Mouse (Mus musculus) midbrain, embryonic 13.5 days (tissue): ENCODE measurements at regions not wholly inside any gene's neighbourhood (a gene's known extent, or its start where the extent isn't known, plus 50 kb on each side); places are given as distances from the start of the nearest gene placed in this dataset.

Experiments used
- ATAC-seq: fragments of 200-750 bp; cut with Nextera tagmentation; 2 replicates; pipeline ENCODE4 v1.8.0; 2017; ENCODE audit warnings: mild to moderate bottlenecking, moderate TSS enrichment, moderate library complexity
- H3K27ac ChIP-seq: fragments of 300-500 bp; sonication (generic); 2 replicates; pipeline ENCODE4 v1.5.1; 2015; ENCODE audit warnings: inconsistent platforms, mild to moderate bottlenecking, moderate library complexity
- H3K27me3 ChIP-seq: fragments of 300-500 bp; sonication (generic); 2 replicates; pipeline ENCODE4 v1.6.1; 2015; ENCODE audit warnings: mild to moderate bottlenecking, inconsistent platforms
- H3K36me3 ChIP-seq: fragments of 300-500 bp; sonication (generic); 2 replicates; pipeline ENCODE4 v1.6.1; 2015; ENCODE audit warnings: mild to moderate bottlenecking, inconsistent platforms
- H3K4me1 ChIP-seq: fragments of 300-500 bp; sonication (generic); replicated peaks from 2 replicates; pipeline ENCODE4 v1.6.1; 2015; ENCODE audit warnings: inconsistent platforms
- H3K4me2 ChIP-seq: fragments of 300-500 bp; sonication (generic); replicated peaks from 2 replicates; pipeline ENCODE4 v1.6.1; 2015; ENCODE audit warnings: moderate library complexity, mild to moderate bottlenecking, inconsistent platforms
- H3K4me3 ChIP-seq: fragments of 300-500 bp; sonication (generic); replicated peaks from 2 replicates; pipeline ENCODE4 v1.5.1; 2015; ENCODE audit warnings: mild to moderate bottlenecking, inconsistent platforms
- H3K9ac ChIP-seq: fragments of 300-500 bp; sonication (generic); replicated peaks from 2 replicates; pipeline ENCODE4 v1.6.1; 2015; ENCODE audit warnings: mild to moderate bottlenecking, inconsistent platforms
- H3K9me3 ChIP-seq: fragments of 300-500 bp; sonication (generic); 2 replicates; pipeline ENCODE4 v1.6.1; 2016; ENCODE audit warnings: mild to moderate bottlenecking, inconsistent platforms
- WGBS: fragments of 180-500 bp; shearing (Covaris S2); methylation state at CpG from one replicate; pipeline ENCODE4 v1.1.7; 2015; 5-methylcytosine and 5-hydroxymethylcytosine counted together

- Histone ChIP-seq H3K27me3 (no peaks in the 10 kb centered on the region), H3K9me3 (no peaks in the 10 kb centered on the region), H3K4me3 (no peak overlapping the region), H3K9ac (no peak overlapping the region), H3K4me2 (no peak overlapping the region), H3K27ac (no peak overlapping the region), H3K36me3 (no peaks in the 10 kb centered on the region), H3K4me1 (no peaks in the 10 kb centered on the region)
- no peak for ATAC-seq
- 95% methylated on average over 2 of the region's 2 CpGs for WGBS
Measured at GRCm38 (mm10) chr9:80961818-80962217, 496.5 kb upstream of the Impg1 start.

DNA sequence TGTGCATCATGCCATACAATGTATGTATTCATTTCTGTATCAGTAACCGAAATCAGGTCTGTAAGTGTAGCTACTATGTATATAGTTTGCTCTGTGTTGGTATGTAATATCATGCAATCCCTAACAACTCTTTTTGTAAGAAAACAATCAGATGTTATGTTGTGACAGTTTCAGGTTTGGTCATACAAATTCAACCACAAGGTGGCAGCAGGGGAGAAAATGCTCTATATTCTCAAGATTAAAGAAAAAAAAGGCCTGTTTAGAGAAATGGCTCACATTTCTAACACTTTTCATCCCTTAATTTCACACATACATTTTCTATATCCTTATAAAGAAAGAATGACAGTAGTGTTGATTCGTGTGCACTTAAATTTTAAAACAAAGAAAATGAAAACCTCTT lies 477.7 kb upstream of the Impg1 start:
- no peaks in the 10 kb centered on the region for H3K36me3 ChIP-seq
- 66% methylated on average over 2 of the region's 2 CpGs for WGBS
- H3K27me3 ChIP-seq: no peaks in the 10 kb centered on the region
- H3K27ac ChIP-seq: no peak overlapping the region
- no peak overlapping the region for H3K4me3 ChIP-seq
- H3K9ac ChIP-seq: no peak overlapping the region
- peaks cover 6% of the 10 kb centered on the region; the same call in 1 of the 2 replicates for H3K4me1 ChIP-seq
- no peaks in the 10 kb centered on the region for H3K9me3 ChIP-seq
- ATAC-seq: no peak
- no peak overlapping the region for H3K4me2 ChIP-seq

GRCm38 (mm10) chr9:80941424-80941823 lies 476.1 kb upstream of the Impg1 start:
- H3K27ac ChIP-seq: no peak overlapping the region
- 58% methylated on average over 2 of the region's 2 CpGs for WGBS
- no peaks in the 10 kb centered on the region for H3K9me3 ChIP-seq
- no peaks in the 10 kb centered on the region for H3K27me3 ChIP-seq
- H3K9ac ChIP-seq: no peak overlapping the region
- peaks cover 6% of the 10 kb centered on the region; the same call in 1 of the 2 replicates for H3K4me1 ChIP-seq
- H3K36me3 ChIP-seq: no peaks in the 10 kb centered on the region
- H3K4me3 ChIP-seq: no peak overlapping the region
- no peak overlapping the region for H3K4me2 ChIP-seq
- no peak for ATAC-seq

DNA sequence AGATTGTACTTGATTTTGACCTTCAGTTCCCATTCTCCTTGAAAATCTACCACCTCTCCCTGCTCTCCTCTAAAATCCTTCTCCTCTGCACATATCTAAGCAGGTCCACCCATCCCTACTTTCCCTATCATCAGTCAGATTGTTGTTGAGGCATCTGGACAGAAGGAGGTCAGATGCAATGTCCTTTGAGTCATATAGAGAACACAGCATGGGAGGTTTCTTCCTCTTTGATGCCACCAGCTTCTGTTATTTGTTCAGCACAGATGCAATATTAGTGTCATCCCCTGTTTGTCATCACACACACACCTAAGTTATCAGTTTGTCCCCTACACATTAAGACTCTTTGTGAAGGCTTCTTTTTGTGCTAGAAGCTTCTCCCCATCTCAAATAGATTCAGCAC lies 473.0 kb upstream of the Impg1 start:
- no peak overlapping the region for H3K4me2 ChIP-seq
- H3K27me3 ChIP-seq: no peaks in the 10 kb centered on the region
- no peak overlapping the region for H3K27ac ChIP-seq
- no peaks in the 10 kb centered on the region for H3K9me3 ChIP-seq
- no peak overlapping the region for H3K9ac ChIP-seq
- H3K4me3 ChIP-seq: no peak overlapping the region
- H3K36me3 ChIP-seq: no peaks in the 10 kb centered on the region
- H3K4me1 ChIP-seq: peaks cover 8% of the 10 kb centered on the region
- no peak for ATAC-seq

GRCm38 (mm10) chr9:80930628-80931027 lies 465.3 kb upstream of the Impg1 start:
- no peak for ATAC-seq
- H3K9me3 ChIP-seq: no peaks in the 10 kb centered on the region
- 70% methylated on average over 2 of the region's 2 CpGs for WGBS

DNA sequence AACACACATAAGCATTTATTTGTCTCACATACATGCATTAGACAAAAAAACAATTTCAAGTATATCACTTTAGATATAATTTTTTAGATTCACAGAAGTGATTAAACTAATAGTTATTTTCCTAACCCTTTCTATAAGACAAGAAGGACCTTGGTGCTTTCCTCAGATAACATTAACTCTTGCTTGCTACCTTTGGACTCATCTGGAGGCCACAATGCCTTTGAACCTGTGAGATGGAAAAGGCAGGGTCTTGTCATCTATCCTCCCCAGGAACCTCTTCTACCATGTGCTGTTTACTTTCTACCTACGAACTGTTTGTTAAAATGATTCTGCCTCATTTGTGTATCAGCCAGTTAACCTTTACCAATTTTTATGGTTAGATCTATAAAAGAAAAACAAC lies 455.0 kb upstream of the Impg1 start:
- H3K9me3 ChIP-seq: no peaks in the 10 kb centered on the region
- no peak for ATAC-seq
- no peak overlapping the region for H3K4me3 ChIP-seq
- no peaks in the 10 kb centered on the region for H3K27me3 ChIP-seq
- H3K27ac ChIP-seq: no peak overlapping the region
- H3K9ac ChIP-seq: no peak overlapping the region
- 87% methylated on average over 1 of the region's 1 CpGs for WGBS
- no peak overlapping the region for H3K4me2 ChIP-seq
- no peaks in the 10 kb centered on the region for H3K4me1 ChIP-seq
- no peaks in the 10 kb centered on the region for H3K36me3 ChIP-seq

More at GRCm38 (mm10) chr9:80930628-80931027, 465.3 kb upstream of the Impg1 start:
- Histone ChIP-seq H3K4me1 (peaks cover 6% of the 10 kb centered on the region; the same call in 1 of the 2 replicates), H3K9ac (no peak overlapping the region), H3K4me2 (no peak overlapping the region), H3K27me3 (no peaks in the 10 kb centered on the region), H3K36me3 (no peaks in the 10 kb centered on the region), H3K27ac (no peak overlapping the region), H3K4me3 (no peak overlapping the region)

GRCm38 (mm10) chr9:80913867-80914266 lies 448.6 kb upstream of the Impg1 start:
- H3K4me3 ChIP-seq: no peak overlapping the region
- H3K9me3 ChIP-seq: no peaks in the 10 kb centered on the region
- no peaks in the 10 kb centered on the region for H3K36me3 ChIP-seq
- WGBS: 49% methylated on average over 2 of the region's 2 CpGs
- H3K9ac ChIP-seq: no peak overlapping the region
- no peak overlapping the region for H3K27ac ChIP-seq
- H3K4me2 ChIP-seq: no peak overlapping the region
- ATAC-seq: peak; percentile 45; the same call in 1 of the 2 replicates
- H3K27me3 ChIP-seq: no peaks in the 10 kb centered on the region
- H3K4me1 ChIP-seq: no peaks in the 10 kb centered on the region

DNA sequence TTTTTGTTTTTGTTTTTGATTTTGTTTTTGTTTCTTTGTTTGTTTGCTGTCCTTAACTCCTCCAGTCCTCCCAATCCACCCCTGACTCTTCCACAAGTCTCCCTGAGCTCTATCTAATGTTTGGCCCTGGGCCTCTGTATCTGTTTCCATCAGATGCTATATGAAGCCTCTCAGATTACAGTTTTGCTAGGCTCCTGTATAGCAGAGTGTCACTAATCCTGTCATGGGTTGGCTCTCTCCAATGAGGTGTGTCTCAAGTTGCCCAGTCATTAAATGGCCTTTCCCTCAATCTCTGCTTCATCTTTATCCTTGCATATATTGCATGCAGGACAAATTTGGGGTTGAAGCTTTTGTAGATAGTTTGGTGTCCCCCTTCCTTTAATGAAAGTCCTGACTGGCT lies 446.9 kb upstream of the Impg1 start:
- Histone ChIP-seq H3K9ac (no peak overlapping the region), H3K27me3 (no peaks in the 10 kb centered on the region), H3K4me2 (no peak overlapping the region), H3K4me1 (no peaks in the 10 kb centered on the region), H3K27ac (no peak overlapping the region), H3K36me3 (no peaks in the 10 kb centered on the region), H3K4me3 (no peak overlapping the region), H3K9me3 (no peaks in the 10 kb centered on the region)
- no peak for ATAC-seq

- Histone ChIP-seq H3K27me3 (no peaks in the 10 kb centered on the region), H3K36me3 (no peaks in the 10 kb centered on the region), H3K4me3 (no peak overlapping the region), H3K27ac (no peak overlapping the region), H3K9ac (no peak overlapping the region), H3K4me2 (no peak overlapping the region), H3K4me1 (no peaks in the 10 kb centered on the region), H3K9me3 (no peaks in the 10 kb centered on the region)
- WGBS: 68% methylated on average over 4 of the region's 4 CpGs
- ATAC-seq: no peak
Measured at GRCm38 (mm10) chr9:80866807-80867206, 401.5 kb upstream of the Impg1 start.

DNA sequence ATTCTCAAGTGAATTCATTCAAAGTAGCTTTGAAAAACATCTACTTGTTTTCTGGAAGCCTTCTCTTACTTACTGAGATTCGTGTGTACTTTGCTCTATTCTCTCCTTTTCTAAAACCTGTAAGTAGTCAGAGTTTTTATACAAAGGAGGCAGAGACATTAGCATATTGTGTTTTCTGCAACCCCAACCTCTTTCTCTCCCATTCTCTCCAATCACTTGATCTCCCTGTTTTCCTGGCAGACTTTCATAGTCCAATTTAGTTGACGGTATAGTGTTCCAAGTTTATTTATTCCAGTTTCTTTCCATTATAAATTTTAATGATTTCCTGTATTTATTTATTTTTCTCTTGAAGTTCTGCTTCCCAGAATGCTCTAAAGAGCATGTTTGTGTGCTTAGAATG lies 393.7 kb upstream of the Impg1 start:
- no peak overlapping the region for H3K27ac ChIP-seq
- no peaks in the 10 kb centered on the region for H3K27me3 ChIP-seq
- H3K4me1 ChIP-seq: no peaks in the 10 kb centered on the region
- 31% methylated on average over 2 of the region's 2 CpGs for WGBS
- no peak overlapping the region for H3K9ac ChIP-seq
- no peak overlapping the region for H3K4me2 ChIP-seq
- ATAC-seq: no peak
- H3K4me3 ChIP-seq: no peak overlapping the region
- no peaks in the 10 kb centered on the region for H3K9me3 ChIP-seq
- H3K36me3 ChIP-seq: no peaks in the 10 kb centered on the region

GRCm38 (mm10) chr9:80848190-80848589 lies 382.9 kb upstream of the Impg1 start:
- no peaks in the 10 kb centered on the region for H3K36me3 ChIP-seq
- ATAC-seq: no peak
- 51% methylated on average over 3 of the region's 3 CpGs for WGBS

DNA sequence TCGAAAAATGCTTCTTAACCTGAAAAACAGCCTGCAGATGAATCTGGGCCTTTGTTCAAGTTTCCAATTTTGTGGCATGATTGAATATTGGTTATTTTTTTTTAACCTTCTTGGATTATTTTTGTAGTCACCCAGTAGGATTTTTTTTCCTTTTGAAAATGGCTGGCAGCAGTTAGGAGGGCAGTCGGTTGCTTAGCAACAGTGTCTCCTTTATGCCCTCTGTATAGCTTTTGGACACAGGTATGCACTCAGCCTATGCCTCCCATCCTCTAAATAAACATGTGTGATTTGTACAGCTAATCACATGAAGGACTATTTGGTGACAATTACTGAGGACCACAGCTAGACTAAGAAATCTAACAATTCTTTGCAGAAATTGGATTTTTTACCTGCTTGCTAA lies 367.5 kb upstream of the Impg1 start:
- no peaks in the 10 kb centered on the region for H3K36me3 ChIP-seq
- H3K4me3 ChIP-seq: no peak overlapping the region
- 78% methylated on average over 2 of the region's 2 CpGs for WGBS
- H3K27ac ChIP-seq: no peak overlapping the region
- no peaks in the 10 kb centered on the region for H3K27me3 ChIP-seq
- no peak for ATAC-seq
- no peaks in the 10 kb centered on the region for H3K4me1 ChIP-seq
- H3K9ac ChIP-seq: no peak overlapping the region
- H3K4me2 ChIP-seq: no peak overlapping the region
- no peaks in the 10 kb centered on the region for H3K9me3 ChIP-seq

More at GRCm38 (mm10) chr9:80848190-80848589, 382.9 kb upstream of the Impg1 start:
- no peak overlapping the region for H3K4me3 ChIP-seq
- no peak overlapping the region for H3K4me2 ChIP-seq
- no peak overlapping the region for H3K9ac ChIP-seq
- H3K9me3 ChIP-seq: no peaks in the 10 kb centered on the region
- no peaks in the 10 kb centered on the region for H3K27me3 ChIP-seq
- H3K4me1 ChIP-seq: no peaks in the 10 kb centered on the region
- no peak overlapping the region for H3K27ac ChIP-seq

DNA sequence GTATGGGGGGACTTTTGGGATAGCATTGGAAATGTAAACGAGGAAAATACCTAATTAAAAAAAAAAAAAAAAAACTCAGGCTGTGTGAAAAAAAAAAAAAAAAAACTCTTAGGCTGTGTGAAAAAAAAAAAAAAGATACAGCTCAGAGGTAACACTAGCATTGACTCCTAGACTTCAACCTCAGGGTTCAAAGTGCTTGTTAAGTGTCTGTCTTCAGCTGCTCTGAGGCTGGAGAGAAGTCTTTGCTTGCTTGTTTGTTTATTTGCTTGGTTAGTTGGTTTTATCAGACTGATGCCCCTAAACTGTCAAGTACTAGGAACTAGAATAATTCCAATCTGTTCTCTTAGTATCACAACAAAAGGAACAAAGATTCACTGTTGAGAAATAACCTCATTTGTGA lies 360.1 kb upstream of the Impg1 start:
- Histone ChIP-seq H3K9me3 (no peaks in the 10 kb centered on the region), H3K4me2 (no peak overlapping the region), H3K27me3 (no peaks in the 10 kb centered on the region), H3K4me1 (no peaks in the 10 kb centered on the region), H3K4me3 (no peak overlapping the region), H3K27ac (no peak overlapping the region), H3K36me3 (no peaks in the 10 kb centered on the region), H3K9ac (no peak overlapping the region)
- WGBS: 64% methylated on average over 1 of the region's 1 CpGs
- ATAC-seq: no peak
